Mouse (Mus musculus) C2C12 (cell line): ENCODE measurements around the gene Gm49425.

Source experiments
- CTCF ChIP-seq: IDR thresholded peaks from one replicate; pipeline ENCODE4 v1.5.1; 2011; ENCODE audit not compliant: control insufficient read depth, insufficient read depth, insufficient read length
- FOSL1 ChIP-seq: IDR thresholded peaks from one replicate; pipeline ENCODE4 v1.8.0; 2011; ENCODE audit warnings: mild to moderate bottlenecking, low read length; ENCODE audit not compliant: poor library complexity, insufficient read depth, severe bottlenecking
- MAX ChIP-seq: IDR thresholded peaks from one replicate; pipeline ENCODE4 v1.6.1; 2011; ENCODE audit warnings: mild to moderate bottlenecking, control low read depth
- MYOD1 ChIP-seq: IDR thresholded peaks from one replicate; pipeline ENCODE4 v1.6.1; 2011; ENCODE audit warnings: low read depth; ENCODE audit not compliant: control insufficient read depth, insufficient read length
- USF1 ChIP-seq: IDR thresholded peaks from one replicate; pipeline ENCODE4 v1.6.1; 2011; ENCODE audit warnings: low read depth, mild to moderate bottlenecking, control low read depth, moderate library complexity

DNA sequence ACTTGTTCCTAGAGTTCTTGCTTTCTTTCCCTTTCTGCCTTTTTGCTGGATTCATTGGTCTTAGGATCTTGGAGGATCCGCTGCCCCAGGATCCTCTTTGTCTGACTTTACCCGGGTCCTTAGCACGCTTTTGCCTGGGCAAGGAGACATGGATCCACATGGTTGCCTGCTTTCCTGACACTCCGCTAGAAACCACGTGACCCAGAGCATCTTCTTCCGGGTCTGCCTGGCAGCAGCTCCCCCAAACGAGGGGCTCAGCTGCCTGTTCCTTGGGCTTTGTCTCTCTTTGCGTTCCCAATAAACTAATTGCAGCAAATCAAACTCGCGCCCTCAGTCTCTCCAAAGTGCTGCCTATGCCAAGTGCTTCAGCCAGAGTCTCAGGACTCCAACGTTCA lies 37.4 kb downstream of the Gm49425 start:
- TF ChIP-seq CTCF (no peak), MAX (no peak), USF1 (no peak), FOSL1 (no peak), MYOD1 (no peak)
